Mouse (Mus musculus): ENCODE measurements around the gene St6galnac3.

The St6galnac3 gene

GRCm38 (mm10) chr3:153292363-153292762 lies 432.6 kb downstream of the St6galnac3 start:
- DNase-seq (ENCODE audit: extremely low read depth, low read depth), result peak; percentile 1

DNA sequence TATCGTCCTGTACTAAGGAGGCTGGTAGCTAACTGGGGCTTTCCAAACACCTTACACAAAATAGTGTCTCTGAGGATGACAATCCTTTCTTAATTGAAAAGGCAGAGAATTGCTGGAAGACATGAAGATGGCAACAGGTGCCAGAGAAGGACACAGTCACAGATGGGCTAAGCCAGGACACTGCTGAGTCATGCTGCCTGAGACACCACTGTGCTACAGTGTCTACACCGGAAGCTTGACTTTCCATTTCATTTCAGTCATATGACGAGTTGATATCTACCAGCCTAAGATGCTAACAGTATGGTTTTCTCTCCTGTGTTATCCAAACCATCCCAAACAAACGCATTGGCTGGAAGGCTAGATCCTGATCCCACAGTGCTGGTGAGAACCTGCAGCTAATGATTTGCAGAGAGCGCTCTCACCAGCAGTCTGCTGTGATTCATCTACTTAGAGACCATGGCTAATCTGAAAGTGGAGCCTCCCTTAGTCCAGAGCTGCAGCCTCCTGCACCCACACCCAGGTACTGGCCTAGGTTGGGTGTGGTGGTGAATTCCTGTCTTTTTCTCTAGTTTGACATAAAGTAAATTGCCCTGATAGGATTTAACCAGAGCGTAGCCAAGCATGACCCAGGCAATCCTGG lies 433.4 kb downstream of the St6galnac3 start:
- DNase-seq (ENCODE audit: extremely low read depth, low read depth), result no peak

DNA sequence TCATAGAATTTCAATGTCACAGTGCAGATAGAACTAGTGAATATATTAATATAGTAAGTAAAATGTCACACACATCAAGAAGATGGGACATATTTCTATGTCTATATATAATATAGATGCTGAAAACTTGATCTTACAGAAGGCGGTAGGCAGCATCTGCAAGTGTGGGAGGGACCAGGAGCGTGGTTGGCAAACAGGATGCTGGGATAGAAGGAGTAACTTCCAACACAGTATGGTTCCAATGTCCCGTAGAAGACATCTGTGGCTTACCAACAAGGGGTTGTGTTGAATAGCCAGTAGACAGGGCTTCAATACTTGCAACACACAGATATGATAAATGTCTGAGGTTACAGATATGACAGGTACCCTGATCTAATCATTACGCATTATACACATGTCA lies 435.0 kb downstream of the St6galnac3 start:
- no peak for DNase-seq (ENCODE audit: extremely low read depth, low read depth)

- no peak for DNase-seq (ENCODE audit: extremely low read depth, low read depth)
Observed at GRCm38 (mm10) chr3:153287564-153287963, 437.4 kb downstream of the St6galnac3 start.

GRCm38 (mm10) chr3:153287081-153287480 lies 437.9 kb downstream of the St6galnac3 start:
- DNase-seq (ENCODE audit: extremely low read depth, low read depth), result no peak

DNA sequence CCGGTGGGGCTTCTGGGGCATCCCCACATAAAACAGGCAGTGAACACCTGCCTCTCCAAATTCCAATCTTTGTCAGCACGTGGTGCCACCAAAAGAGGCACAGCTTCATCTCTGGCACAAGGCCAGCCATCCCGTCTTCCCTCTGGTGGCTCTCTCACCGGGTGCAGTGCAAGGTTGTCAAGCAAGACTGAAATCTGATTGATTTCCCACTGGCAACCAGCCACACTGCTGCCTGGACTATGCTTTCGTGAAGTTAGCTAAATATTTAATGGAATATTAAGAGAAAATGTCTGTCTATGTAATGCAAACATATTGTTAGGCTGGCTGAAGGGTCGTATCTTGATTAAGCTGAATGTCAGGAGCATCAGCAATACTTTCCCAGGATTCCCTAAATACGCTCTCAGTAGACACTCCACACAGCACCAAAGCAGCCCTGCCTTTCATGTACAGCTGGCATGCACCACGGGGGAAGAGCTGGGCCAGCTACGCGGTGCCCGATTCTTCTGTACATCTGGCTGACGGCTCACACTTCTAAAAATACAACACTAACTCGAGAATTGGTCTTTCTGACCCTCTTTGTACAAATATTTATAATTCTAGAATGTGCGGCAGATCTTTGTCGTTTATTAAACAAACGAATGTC lies 442.7 kb downstream of the St6galnac3 start:
- DNase-seq (ENCODE audit: extremely low read depth, low read depth), result no peak

GRCm38 (mm10) chr3:153278249-153278648 lies 446.7 kb downstream of the St6galnac3 start:
- no peak for DNase-seq (ENCODE audit: extremely low read depth, low read depth)

DNA sequence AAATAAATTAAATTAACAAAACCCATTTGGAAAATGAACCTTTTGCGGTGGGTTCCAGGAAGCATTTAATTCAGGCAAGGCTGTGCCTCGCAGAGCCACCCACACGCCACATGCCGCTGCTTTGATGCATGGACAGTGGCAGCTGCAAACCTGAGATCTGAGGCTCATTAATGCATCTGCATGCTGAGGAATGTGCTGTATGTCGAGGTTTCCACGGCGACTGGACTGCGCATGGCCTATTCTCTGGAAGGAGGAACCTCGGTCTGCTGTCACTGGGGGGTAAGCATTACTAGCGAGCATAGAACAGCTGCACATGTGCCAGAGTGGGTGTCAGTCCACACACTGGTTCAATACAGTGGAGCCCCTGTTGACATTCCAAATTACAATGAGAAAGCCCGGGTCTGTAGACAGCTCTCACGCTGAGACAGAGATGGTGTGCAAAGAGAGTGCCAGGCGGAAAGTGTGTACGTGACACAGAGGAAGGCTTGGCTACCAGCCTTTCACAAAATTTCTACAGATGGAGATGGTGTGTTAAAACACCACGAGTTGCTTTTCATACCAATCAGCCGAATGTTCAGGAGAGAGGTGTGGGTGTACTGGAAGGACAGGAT lies 447.5 kb downstream of the St6galnac3 start:
- DNase-seq (ENCODE audit: extremely low read depth, low read depth), result no peak

- DNase-seq (ENCODE audit: extremely low read depth, low read depth), result no peak
Observed at GRCm38 (mm10) chr3:153276830-153277388, 448.1 kb downstream of the St6galnac3 start.

DNA sequence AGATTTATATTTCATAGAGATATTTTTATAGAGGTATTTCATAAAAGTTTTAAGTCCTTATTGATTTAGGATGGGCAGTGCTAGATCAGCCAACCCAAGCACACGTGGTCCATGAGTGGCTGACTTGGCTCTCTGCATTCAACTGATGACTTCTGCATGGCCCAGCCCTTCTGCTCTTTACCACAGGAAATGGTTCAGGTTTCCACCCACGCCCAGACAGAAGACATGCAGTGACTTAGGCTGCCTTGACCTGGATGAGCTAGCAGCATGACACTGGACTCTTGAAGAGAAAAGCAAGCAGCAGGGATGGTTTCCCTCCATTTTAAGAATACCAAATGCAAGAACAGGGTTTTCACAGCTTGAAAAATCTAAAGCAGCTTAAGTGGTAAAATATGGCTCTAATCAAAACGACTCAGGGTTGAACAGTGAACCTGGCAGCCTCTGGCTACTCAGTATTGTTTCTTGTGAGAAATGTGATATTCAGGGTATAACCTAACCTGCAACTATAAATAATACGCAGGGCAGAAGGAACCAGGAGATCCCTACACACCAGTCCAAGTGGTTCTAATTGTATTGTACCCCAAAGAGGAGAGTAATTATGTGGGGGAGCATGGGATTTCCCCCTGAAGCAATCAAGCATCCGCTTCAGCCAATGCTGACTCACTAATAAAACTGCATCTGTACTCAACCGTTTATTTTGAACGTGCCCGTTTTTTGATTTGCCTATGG lies 448.7 kb downstream of the St6galnac3 start:
- DNase-seq (ENCODE audit: extremely low read depth, low read depth), result no peak

GRCm38 (mm10) chr3:153272241-153272640 lies 452.7 kb downstream of the St6galnac3 start:
- DNase-seq (ENCODE audit: extremely low read depth, low read depth), result no peak

DNA sequence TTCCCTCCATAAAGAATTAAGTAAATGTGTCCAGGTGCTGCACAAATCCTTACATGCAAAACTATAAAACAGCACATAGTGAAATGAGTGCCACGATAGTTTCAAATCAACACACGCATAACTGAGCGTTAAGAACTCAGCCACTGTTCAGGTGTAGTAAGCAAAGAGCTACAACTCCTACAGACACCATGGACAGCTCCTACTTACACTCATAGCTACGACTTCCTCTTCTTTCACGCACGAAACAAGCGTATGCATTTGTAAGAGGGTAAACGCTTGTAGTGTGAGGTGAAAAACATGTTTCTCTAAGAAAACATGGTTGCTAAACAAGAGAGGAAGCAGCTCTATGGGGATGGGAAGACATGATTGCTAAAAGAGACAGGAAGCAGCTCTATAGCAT lies 457.6 kb downstream of the St6galnac3 start:
- DNase-seq (ENCODE audit: extremely low read depth, low read depth), result peak; percentile 36

DNA sequence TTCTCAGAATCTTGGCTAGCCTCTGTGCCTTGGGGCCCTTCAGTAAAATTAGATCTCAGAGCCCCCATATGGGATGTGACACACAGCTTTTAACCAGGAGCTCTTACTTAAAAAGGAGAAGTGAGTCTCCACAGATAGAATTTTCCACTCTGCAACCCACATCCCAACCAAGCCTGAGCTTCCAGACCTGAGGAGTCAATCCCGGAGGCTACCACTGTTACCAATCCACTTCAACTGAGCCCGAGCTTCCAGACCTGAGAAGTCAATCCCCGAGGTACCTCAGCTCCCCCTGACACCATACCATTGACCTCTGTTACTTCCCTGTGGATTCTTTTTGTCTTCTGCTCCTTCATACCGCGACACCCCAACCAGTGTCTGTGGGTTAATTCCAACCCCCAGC lies 463.0 kb downstream of the St6galnac3 start:
- no peak for DNase-seq (ENCODE audit: extremely low read depth, low read depth)

DNA sequence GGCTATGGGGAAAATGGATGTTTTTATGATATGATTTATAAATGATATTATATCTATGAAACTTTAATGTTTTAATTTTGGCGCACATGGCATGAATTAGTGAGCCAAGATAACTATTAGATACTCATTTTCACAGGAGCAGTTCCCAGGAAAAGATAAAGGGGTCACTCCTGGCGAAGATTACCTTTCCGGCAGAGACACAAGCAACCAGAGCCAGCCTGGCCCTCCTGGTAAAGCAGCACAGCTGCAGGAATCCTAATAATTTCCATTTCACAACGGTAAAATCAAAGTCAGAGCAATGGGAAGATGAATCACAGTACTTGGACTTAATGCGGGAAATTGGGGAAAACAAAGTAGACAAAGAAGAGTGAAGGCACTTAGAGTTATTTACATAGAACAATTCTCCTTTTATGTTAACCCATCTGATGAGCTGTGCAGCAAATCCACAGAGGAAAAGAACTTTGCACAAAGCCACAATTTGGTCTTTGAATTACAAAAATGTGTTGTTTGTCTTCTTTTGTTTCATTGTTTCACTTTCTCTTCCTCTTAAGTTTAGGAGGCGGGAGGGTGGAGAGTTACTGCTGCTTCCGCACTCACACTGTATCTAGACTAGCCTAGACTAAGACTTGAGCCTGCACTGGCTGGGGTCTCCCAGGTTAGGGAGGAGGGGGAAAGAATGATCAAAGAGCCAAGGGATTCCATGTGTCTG lies 464.6 kb downstream of the St6galnac3 start:
- DNase-seq (ENCODE audit: extremely low read depth, low read depth), result no peak

DNA sequence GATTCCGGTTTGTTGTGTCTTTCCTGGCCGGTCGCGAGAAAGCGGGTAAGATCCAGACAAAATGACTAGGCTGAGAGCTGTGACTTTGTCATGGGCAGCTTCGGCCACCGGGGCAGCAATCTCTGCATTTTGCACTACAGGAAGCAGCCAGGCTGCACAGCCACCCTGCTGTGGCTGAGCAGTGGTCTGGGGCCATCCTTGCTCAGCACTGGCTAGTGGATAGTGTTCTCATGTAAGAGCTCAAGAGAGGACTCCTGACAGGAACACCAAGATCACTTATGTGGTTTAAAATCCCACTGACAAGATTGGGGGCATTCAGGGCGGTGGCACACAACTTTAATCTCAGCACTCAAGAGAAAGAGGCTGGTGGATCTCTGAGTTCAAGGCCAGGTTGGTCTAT lies 469.1 kb downstream of the St6galnac3 start:
- no peak for DNase-seq (ENCODE audit: extremely low read depth, low read depth)

DNA sequence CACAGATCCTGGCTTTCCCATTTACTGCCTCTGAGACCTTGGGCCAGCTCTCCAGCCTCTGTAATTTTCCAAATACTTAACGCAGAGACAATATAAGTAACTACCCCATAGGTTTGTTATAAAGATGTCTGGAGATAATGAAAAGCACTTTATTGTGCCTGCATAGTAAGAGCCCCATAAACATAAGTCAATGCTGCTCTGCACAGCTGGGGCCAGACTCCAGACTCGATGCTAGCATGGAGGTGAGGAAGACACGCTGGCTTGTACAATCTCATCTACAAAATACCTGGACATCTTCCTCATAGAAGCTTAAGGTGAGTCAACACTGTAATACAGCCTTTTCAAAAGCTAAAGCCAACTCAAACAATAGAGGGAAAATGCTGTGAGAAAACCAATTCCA lies 473.3 kb downstream of the St6galnac3 start:
- DNase-seq (ENCODE audit: extremely low read depth, low read depth), result no peak

DNA sequence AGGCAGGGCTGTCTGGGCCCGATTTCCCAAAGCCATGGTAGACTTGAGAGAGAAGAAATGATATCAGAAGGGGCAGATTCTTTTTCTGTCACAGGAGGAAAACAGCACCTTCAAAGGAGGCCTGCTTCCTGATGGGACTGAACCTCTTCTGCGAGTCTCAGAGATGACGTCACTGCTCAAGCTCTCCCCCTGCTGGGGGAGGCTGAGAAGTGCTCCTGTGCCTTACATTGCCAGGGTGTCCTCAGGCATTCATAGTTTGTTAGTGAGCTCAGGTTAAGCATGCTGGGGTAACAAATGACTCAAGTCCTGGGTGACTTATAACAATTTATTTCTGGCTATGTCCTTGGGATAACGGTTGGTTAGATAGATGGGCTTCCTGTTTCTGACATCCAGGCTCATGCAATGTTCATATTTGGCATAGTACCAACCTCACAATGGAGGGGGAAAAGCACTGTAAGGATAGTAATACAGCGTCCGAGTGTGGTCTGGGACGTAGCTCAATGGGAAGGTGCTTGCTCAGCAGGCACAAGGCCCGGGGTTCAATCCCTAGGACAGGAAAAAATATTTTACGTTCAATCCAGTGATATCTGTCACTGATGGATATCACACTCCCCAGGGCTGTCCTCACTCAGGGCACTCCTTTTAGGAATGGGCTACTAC lies 474.2 kb downstream of the St6galnac3 start:
- peak; percentile 83 for DNase-seq (ENCODE audit: extremely low read depth, low read depth)

DNA sequence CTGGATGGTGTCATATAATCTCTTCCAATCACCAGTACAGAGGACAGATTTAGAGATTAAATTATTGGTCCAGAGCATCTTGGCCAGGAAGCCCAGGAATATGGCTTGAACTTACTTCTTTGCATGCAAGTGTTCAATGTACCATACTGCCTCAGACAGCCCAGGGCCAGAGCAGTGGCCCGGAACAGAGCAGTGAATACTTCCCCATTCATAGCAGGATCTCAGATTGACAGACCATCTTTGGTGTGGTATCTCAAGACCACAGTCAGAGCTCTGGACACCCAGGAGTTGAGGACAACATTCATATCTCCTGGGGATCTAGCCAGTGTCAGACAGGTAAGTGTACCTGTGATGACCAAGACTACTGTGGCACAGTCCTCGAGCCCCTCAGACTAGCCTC lies 476.1 kb downstream of the St6galnac3 start:
- no peak for DNase-seq (ENCODE audit: extremely low read depth, low read depth)

- DNase-seq (ENCODE audit: extremely low read depth, low read depth), result no peak
Observed at GRCm38 (mm10) chr3:153248029-153248428, 476.9 kb downstream of the St6galnac3 start.

DNA sequence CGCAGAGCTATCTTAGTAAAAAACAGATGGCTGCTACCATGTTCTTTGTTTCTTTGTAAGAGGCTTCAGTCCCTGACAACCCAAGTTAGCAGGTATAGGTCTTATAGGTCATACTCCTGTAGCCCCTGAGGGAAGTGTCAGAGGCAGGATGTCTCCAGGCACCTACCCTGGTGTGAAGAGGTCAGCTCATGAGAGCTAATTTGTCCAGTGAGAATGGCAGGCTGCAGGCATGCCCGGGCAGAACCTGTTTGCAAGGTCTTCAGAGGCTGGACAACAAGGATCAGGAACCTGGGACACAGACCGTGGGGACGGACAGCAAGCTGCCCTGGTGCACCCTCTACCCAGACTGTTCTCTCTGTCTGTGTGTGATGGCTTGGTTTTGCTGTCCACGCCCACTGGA lies 482.4 kb downstream of the St6galnac3 start:
- DNase-seq (ENCODE audit: extremely low read depth, low read depth), result no peak

DNA sequence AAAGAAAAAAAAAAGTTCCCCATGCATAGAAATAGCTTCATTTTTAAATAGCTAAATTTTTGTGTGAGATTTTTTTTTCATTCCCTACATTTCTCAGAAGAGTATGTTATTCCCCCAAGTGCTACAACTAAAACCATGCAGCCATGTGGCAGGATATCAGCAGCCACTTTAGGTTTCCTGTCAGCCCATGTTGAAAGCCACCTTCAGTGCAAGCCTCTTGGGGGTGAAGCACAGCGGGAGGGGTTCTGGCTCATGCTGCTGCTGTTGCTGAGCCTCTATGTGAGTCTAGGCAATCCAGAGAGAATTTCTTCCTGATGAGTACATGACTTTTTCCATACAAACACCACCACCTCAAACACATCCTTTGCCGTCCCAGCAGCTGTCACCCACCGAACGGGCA lies 483.8 kb downstream of the St6galnac3 start:
- DNase-seq (ENCODE audit: extremely low read depth, low read depth), result no peak
